ENCODE assay signal across 10 mouse cellular contexts in genomic region chr12:26903894-26904272, GRCm38 (mm10).
DNase-seq lines count a peak whose midpoint lies in the region; ATAC-seq lines count a peak whose summit lies in the region.
"Had no signal": no experiment of that assay in that cellular context is flagged by ENCODE, and none has a peak within 500 bp of the region (broad histone marks: within the 10 kb centered on the region; RNA-seq: fewer than 3 reads in every experiment).

No protein-coding gene starts in this region.

- no peak overlapping the region for H3K27ac ChIP-seq in heart, embryonic 14.5 days (replicated peaks in 1 of 2; ENCODE audit: control insufficient read depth in 1 of 2, insufficient read depth in 1 of 2, low read depth in 2 of 2, low read length in 2 of 2)
- H3K27ac ChIP-seq in embryonic facial prominence, embryonic 10.5 days (replicated peaks): no peak overlapping the region
- peak overlapping the region; percentile 83 for H3K27ac ChIP-seq in hindbrain, embryonic 10.5 days
- H3K27ac ChIP-seq in midbrain, embryonic 10.5 days (replicated peaks): peak overlapping the region; percentile 72; the same call in 1 of the 2 replicates
- no peak overlapping the region for H3K27ac ChIP-seq in liver, embryonic 11.5 days (ENCODE audit: low read depth, low read length)

- ATAC-seq in heart, embryonic 14.5 days (ENCODE audit: insufficient number of reproducible peaks, insufficient read depth, low FRiP score, low read depth): no peak
- ATAC-seq in liver, embryonic 11.5 days (replicated peaks; ENCODE audit: low FRiP score): no peak

- H3K27me3 ChIP-seq in heart, embryonic 14.5 days (ENCODE audit: control insufficient read depth, insufficient read depth, low read length): no peaks in the 10 kb centered on the region
- peaks cover 8% of the 10 kb centered on the region; the same call in 1 of the 2 replicates for H3K27me3 ChIP-seq in embryonic facial prominence, embryonic 10.5 days (replicated peaks; ENCODE audit: low read depth, poor library complexity, severe bottlenecking)
- H3K27me3 ChIP-seq in hindbrain, embryonic 10.5 days (ENCODE audit: insufficient read depth, poor library complexity, severe bottlenecking): no peaks in the 10 kb centered on the region
- H3K27me3 ChIP-seq in midbrain, embryonic 10.5 days (ENCODE audit: low read depth, poor library complexity, severe bottlenecking): peaks cover 5% of the 10 kb centered on the region
- H3K27me3 ChIP-seq in liver, embryonic 11.5 days (replicated peaks; ENCODE audit: control insufficient read depth, insufficient read depth, low read length): no peaks in the 10 kb centered on the region

- no peak overlapping the region for H3K4me3 ChIP-seq in heart, embryonic 14.5 days (ENCODE audit: control insufficient read depth in 1 of 2, insufficient read depth in 1 of 2, low read depth in 1 of 2, low read length in 2 of 2)
- peak overlapping the region; percentile 46 for H3K4me3 ChIP-seq in embryonic facial prominence, embryonic 10.5 days
- peak overlapping the region; percentile 45 for H3K4me3 ChIP-seq in hindbrain, embryonic 10.5 days
- peak overlapping the region; percentile 45 for H3K4me3 ChIP-seq in midbrain, embryonic 10.5 days
- no peak overlapping the region for H3K4me3 ChIP-seq in liver, embryonic 11.5 days (ENCODE audit: low read depth, low read length)
- H3K4me3 ChIP-seq: erythroblast, embryonic 14.5 days had no signal

- H3K9me3 ChIP-seq in heart, embryonic 14.5 days (ENCODE audit: control insufficient read depth, low read length): no peaks in the 10 kb centered on the region
- no peaks in the 10 kb centered on the region for H3K9me3 ChIP-seq in embryonic facial prominence, embryonic 10.5 days
- no peaks in the 10 kb centered on the region for H3K9me3 ChIP-seq in hindbrain, embryonic 10.5 days
- H3K9me3 ChIP-seq in midbrain, embryonic 10.5 days (replicated peaks): no peaks in the 10 kb centered on the region
- H3K9me3 ChIP-seq in liver, embryonic 11.5 days (ENCODE audit: control insufficient read depth, low read length): no peaks in the 10 kb centered on the region

- no peaks in the 10 kb centered on the region for H3K36me3 ChIP-seq in heart, embryonic 14.5 days (ENCODE audit: control insufficient read depth, insufficient read depth, low read length)
- H3K36me3 ChIP-seq in embryonic facial prominence, embryonic 10.5 days (replicated peaks): no peaks in the 10 kb centered on the region
- no peaks in the 10 kb centered on the region for H3K36me3 ChIP-seq in hindbrain, embryonic 10.5 days
- no peaks in the 10 kb centered on the region for H3K36me3 ChIP-seq in midbrain, embryonic 10.5 days
- H3K36me3 ChIP-seq in liver, embryonic 11.5 days (ENCODE audit: control insufficient read depth, insufficient read depth, low read length): no peaks in the 10 kb centered on the region

- WGBS in heart, embryonic 14.5 days: 52% methylated on average over 2 of the region's 2 CpGs
- WGBS in embryonic facial prominence, embryonic 10.5 days: 28% methylated on average over 2 of the region's 2 CpGs
- 28% methylated on average over 2 of the region's 2 CpGs for WGBS in hindbrain, embryonic 10.5 days
- WGBS in midbrain, embryonic 10.5 days: 40% methylated on average over 2 of the region's 2 CpGs
- WGBS in liver, embryonic 11.5 days: 71% methylated on average over 2 of the region's 2 CpGs

- peaks cover 0 to 2% of the 10 kb centered on the region in 2 experiments; a peak in 1 of 4 replicates for H3K4me1 ChIP-seq in heart, embryonic 14.5 days (ENCODE audit: control insufficient read depth in 2 of 2, insufficient read depth in 2 of 2, low read length in 2 of 2)
- H3K4me1 ChIP-seq in embryonic facial prominence, embryonic 10.5 days: peaks cover 17% of the 10 kb centered on the region
- H3K4me1 ChIP-seq in hindbrain, embryonic 10.5 days (replicated peaks): peaks cover 26% of the 10 kb centered on the region
- peaks cover 18% of the 10 kb centered on the region for H3K4me1 ChIP-seq in midbrain, embryonic 10.5 days
- no peaks in the 10 kb centered on the region for H3K4me1 ChIP-seq in liver, embryonic 11.5 days (replicated peaks; ENCODE audit: control insufficient read depth, insufficient read depth, low read length)

- H3K4me2 ChIP-seq in heart, embryonic 14.5 days (ENCODE audit: low read length): peak overlapping the region; percentile 57
- H3K4me2 ChIP-seq in liver, embryonic 11.5 days: no peak overlapping the region

- DNase-seq in heart, adult 11 months: no peak
- no peak for DNase-seq in embryonic facial prominence, embryonic 10.5 days (ENCODE audit: low spot score)
- no peak for DNase-seq in hindbrain, embryonic 10.5 days (ENCODE audit: low spot score)
- no peak for DNase-seq in midbrain, embryonic 10.5 days (ENCODE audit: low spot score)
- no peak for DNase-seq in liver, embryonic 11.5 days (ENCODE audit: low spot score)
- no peak for DNase-seq in layer of hippocampus, adult 18-20 months (ENCODE audit: low spot score in 2 of 2)
- DNase-seq in right cerebral cortex, postnatal 36 days (ENCODE audit: low spot score in 2 of 2): no peak
- DNase-seq: lung, adult 18-20 months had no signal

- no peak overlapping the region for H3K9ac ChIP-seq in heart, embryonic 14.5 days (ENCODE audit: low read length)
- H3K9ac ChIP-seq in liver, embryonic 11.5 days (ENCODE audit: low read depth, low read length): no peak overlapping the region

Comparison
In these comparisons a context has a peak if more than half of its experiments do, and no peak if none do; other contexts are left out.
1. H3K27ac ChIP-seq: peak in hindbrain, embryonic 10.5 days (single experiment) and midbrain, embryonic 10.5 days (single experiment); none in heart, embryonic 14.5 days (0 of 2), embryonic facial prominence, embryonic 10.5 days (single experiment) and liver, embryonic 11.5 days (single experiment).
2. H3K4me3 ChIP-seq: peak in embryonic facial prominence, embryonic 10.5 days (single experiment), hindbrain, embryonic 10.5 days (single experiment) and midbrain, embryonic 10.5 days (single experiment); none in heart, embryonic 14.5 days (0 of 2) and liver, embryonic 11.5 days (single experiment).